Mouse (Mus musculus) macrophage (primary cell): ENCODE results near the gene Atp8a1. TPM values are rescaled to one million over a fixed set of nuclear protein-coding genes. Genes with fewer than 3 reads are reported as not detected.

ENCODE experiments used
- H3K27ac ChIP-seq: fragments of 350-480 bp; formaldehyde crosslinking; 2 replicates; pipeline ENCODE4 v1.9.0; 2021
- H3K36me3 ChIP-seq: fragments of 350-480 bp; formaldehyde crosslinking; 2 replicates; pipeline ENCODE4 v1.9.0; 2021; ENCODE audit errors: inconsistent target
- H3K4me3 ChIP-seq: fragments of 350-480 bp; formaldehyde crosslinking; 2 replicates; pipeline ENCODE4 v1.9.0; 2021; ENCODE audit errors: inconsistent target
- H3K79me2 ChIP-seq: fragments of 350-480 bp; formaldehyde crosslinking; 2 replicates; pipeline ENCODE4 v1.9.0; 2021; ENCODE audit errors: inconsistent target
- WGBS: methylation state at CpG from one replicate; pipeline ENCODE4 v1.1.7; 2026; ENCODE audit warnings: inconsistent platforms; ENCODE audit not compliant: missing documents; 5-methylcytosine and 5-hydroxymethylcytosine counted together
- polyA plus RNA-seq: library from polyadenylated mRNA; stranded (reverse); fragments of 250-400 nt; gene quantifications from 3 replicates; pipeline ENCODE4 v1.2.4, GENCODE M21; 2018; ENCODE audit warnings: inconsistent platforms

The Atp8a1 gene
- polyA plus RNA-seq, 1 experiment from 2014 or later: 43.8 TPM

- H3K4me3 ChIP-seq: no peak overlapping the region
- H3K36me3 ChIP-seq: peaks cover 41% of the 10 kb centered on the region
- no peaks in the 10 kb centered on the region for H3K79me2 ChIP-seq
- H3K27ac ChIP-seq: no peak overlapping the region
- WGBS: 98% methylated on average over 6 of the region's 6 CpGs
Observed at GRCm38 (mm10) chr5:67758126-67758525, 89.1 kb downstream of the Atp8a1 start.

- peaks cover 23% of the 10 kb centered on the region for H3K36me3 ChIP-seq
- WGBS: 34% methylated on average over 6 of the region's 6 CpGs
- no peaks in the 10 kb centered on the region for H3K79me2 ChIP-seq
- H3K4me3 ChIP-seq: no peak overlapping the region
- no peak overlapping the region for H3K27ac ChIP-seq
Observed at GRCm38 (mm10) chr5:67756138-67756537, 91.1 kb downstream of the Atp8a1 start.

DNA sequence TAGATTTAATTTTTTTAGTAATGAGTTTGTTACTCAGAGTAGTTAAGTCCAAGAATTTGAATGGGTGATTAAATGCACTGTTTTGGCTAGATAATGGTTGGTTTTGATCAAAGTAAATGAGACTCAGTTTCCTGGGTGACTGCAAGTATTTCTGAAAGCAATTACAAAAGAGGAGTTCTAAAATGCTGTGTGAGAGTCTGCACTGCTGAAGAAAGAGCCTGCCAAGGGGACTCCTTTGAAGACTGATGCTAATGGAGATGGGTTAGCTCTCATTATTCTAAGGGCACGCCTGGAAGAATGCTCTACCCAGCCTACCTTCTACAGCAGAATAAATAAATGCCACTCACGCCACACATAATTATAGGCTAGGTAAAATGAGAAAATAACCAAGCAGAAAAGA lies 94.2 kb downstream of the Atp8a1 start:
- H3K79me2 ChIP-seq: no peaks in the 10 kb centered on the region
- no peak overlapping the region for H3K4me3 ChIP-seq
- WGBS: 94% methylated on average over 2 of the region's 2 CpGs
- H3K36me3 ChIP-seq: peaks cover 33% of the 10 kb centered on the region
- no peak overlapping the region for H3K27ac ChIP-seq

DNA sequence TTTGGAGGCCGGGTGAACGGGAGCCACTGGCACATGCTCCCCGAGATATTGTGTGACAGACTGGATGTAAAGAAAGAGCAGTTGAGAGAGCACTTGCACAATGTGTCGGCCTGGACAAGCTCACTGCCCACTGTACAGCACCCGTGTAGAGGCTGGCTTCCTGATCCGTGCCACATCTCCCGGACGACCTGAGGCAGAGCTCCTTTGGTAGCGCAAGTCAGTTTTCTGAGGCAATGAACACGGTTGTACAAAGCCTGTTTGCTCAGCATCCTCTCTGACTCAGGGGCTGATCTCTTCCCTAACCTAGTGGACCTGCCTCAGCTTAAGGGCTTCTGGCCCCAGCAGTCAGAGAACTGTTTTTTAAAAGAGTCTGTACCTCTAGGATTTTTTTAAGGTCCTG lies 94.6 kb downstream of the Atp8a1 start:
- Histone ChIP-seq H3K27ac (no peak overlapping the region), H3K36me3 (peaks cover 38% of the 10 kb centered on the region), H3K79me2 (no peaks in the 10 kb centered on the region), H3K4me3 (no peak overlapping the region)
- WGBS: 95% methylated on average over 10 of the region's 10 CpGs

DNA sequence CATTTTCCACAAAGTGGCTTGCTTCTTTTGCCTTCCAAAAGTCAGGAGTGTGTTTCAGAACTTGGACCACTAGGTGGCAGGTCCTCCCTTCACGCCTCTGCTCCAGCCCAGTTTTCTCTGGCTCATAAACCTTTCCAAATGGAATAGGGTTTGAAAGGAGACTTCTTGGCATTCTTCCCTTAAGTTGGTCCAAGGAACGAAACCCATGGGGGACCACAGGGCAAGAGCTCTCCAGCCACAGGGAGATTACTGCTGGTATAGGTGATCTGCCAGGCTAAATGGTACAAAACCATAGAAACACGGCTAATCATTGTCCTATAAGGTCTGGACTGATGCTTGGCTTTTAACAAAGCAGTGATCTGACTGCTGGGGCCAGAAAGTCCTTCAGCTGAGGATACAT lies 95.2 kb downstream of the Atp8a1 start:
- no peak overlapping the region for H3K4me3 ChIP-seq
- 93% methylated on average over 3 of the region's 3 CpGs for WGBS
- H3K36me3 ChIP-seq: peaks cover 44% of the 10 kb centered on the region
- H3K27ac ChIP-seq: no peak overlapping the region
- H3K79me2 ChIP-seq: no peaks in the 10 kb centered on the region

DNA sequence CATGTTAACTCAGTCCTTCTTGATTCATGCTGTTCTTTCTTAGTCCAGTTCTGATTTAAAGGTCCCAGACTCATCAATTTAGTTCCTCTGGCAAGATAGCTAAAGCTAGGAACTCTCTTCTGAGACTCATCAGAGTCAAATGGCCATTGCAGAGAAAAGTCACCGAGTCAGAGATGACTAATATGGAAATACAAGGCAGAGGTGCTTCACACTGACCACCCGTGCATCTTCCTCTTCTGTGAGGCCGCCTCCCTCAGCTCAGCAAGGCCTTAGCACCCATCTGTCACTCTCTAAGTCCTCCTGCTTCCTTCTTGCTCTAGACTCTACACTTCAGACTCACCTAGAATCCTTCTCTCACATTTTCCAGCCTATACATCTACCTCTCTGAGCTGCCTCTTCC lies 108.0 kb downstream of the Atp8a1 start:
- Histone ChIP-seq H3K79me2 (no peaks in the 10 kb centered on the region), H3K4me3 (no peak overlapping the region), H3K27ac (no peak overlapping the region), H3K36me3 (peaks cover 44% of the 10 kb centered on the region)
- 73% methylated on average over 3 of the region's 3 CpGs for WGBS

GRCm38 (mm10) chr5:67738133-67738532 lies 109.1 kb downstream of the Atp8a1 start:
- H3K79me2 ChIP-seq: no peaks in the 10 kb centered on the region
- H3K36me3 ChIP-seq: peaks cover 33% of the 10 kb centered on the region
- 90% methylated on average over 10 of the region's 10 CpGs for WGBS
- no peak overlapping the region for H3K4me3 ChIP-seq
- H3K27ac ChIP-seq: no peak overlapping the region

DNA sequence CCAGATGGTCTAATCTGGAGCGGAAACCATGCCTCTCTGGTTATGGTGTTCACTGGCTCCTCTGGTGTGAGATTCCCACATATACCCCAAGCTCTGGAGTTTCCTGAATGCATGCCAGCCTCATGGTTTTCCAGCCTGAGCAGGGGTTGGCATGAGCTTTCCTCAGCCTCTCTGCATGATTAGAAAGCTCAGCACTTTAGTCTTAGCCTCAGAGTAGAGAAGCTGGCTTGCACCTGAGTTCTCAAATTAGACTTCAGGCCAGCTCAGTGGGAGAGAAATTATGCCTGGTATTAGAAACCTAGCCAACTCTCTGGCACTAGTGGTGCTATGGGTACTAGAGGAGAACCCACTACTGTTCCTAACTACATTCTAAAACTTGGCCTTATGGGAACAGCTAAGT lies 111.5 kb downstream of the Atp8a1 start:
- peaks cover 38% of the 10 kb centered on the region for H3K36me3 ChIP-seq
- H3K4me3 ChIP-seq: no peak overlapping the region
- no peaks in the 10 kb centered on the region for H3K79me2 ChIP-seq
- 100% methylated on average over 1 of the region's 1 CpGs for WGBS
- no peak overlapping the region for H3K27ac ChIP-seq

GRCm38 (mm10) chr5:67733551-67734258 lies 113.5 kb downstream of the Atp8a1 start:
- Histone ChIP-seq H3K4me3 (no peak overlapping the region), H3K36me3 (peaks cover 56% of the 10 kb centered on the region), H3K79me2 (no peaks in the 10 kb centered on the region), H3K27ac (no peak overlapping the region)
- WGBS: 41% methylated on average over 9 of the region's 9 CpGs

GRCm38 (mm10) chr5:67733150-67733549 lies 114.1 kb downstream of the Atp8a1 start:
- 78% methylated on average over 6 of the region's 6 CpGs for WGBS
- Histone ChIP-seq H3K36me3 (peaks cover 62% of the 10 kb centered on the region), H3K79me2 (no peaks in the 10 kb centered on the region)

GRCm38 (mm10) chr5:67727755-67728154 lies 119.5 kb downstream of the Atp8a1 start:
- Histone ChIP-seq H3K4me3 (no peak overlapping the region), H3K79me2 (no peaks in the 10 kb centered on the region), H3K27ac (no peak overlapping the region), H3K36me3 (peaks cover 69% of the 10 kb centered on the region)
- WGBS: 15% methylated on average over 2 of the region's 2 CpGs

More at GRCm38 (mm10) chr5:67733150-67733549, 114.1 kb downstream of the Atp8a1 start:
- H3K4me3 ChIP-seq: no peak overlapping the region
- no peak overlapping the region for H3K27ac ChIP-seq

DNA sequence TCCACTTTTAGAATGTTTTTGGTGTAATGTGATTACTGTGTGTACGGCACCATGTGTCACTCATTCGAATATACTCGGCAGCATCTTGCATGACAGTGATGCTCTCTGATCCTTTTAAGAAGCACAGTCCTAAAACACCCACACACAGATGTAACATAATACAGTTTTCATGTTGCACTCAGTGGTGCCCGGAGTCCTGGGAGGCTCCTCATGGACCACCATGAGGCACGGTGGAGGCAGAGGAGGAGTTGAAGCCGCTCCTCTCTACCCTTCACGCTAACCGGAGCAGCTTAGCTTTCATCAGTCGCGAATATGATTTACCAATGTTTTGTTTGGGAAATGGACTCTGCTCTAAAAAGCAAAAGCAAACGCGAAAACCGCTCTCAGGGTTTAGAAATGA lies 120.4 kb downstream of the Atp8a1 start:
- Histone ChIP-seq H3K4me3 (no peak overlapping the region), H3K79me2 (no peaks in the 10 kb centered on the region), H3K36me3 (peaks cover 65% of the 10 kb centered on the region), H3K27ac (no peak overlapping the region)
- WGBS: 97% methylated on average over 13 of the region's 13 CpGs

- 97% methylated on average over 7 of the region's 7 CpGs for WGBS
- H3K79me2 ChIP-seq: no peaks in the 10 kb centered on the region
Observed at GRCm38 (mm10) chr5:67701641-67702040, 145.6 kb downstream of the Atp8a1 start.

GRCm38 (mm10) chr5:67699418-67699817 lies 147.8 kb downstream of the Atp8a1 start:
- 100% methylated on average over 1 of the region's 1 CpGs for WGBS
- H3K36me3 ChIP-seq: peaks cover 53% of the 10 kb centered on the region
- H3K79me2 ChIP-seq: no peaks in the 10 kb centered on the region
- no peak overlapping the region for H3K27ac ChIP-seq
- H3K4me3 ChIP-seq: no peak overlapping the region

More at GRCm38 (mm10) chr5:67701641-67702040, 145.6 kb downstream of the Atp8a1 start:
- Histone ChIP-seq H3K36me3 (peaks cover 65% of the 10 kb centered on the region), H3K27ac (no peak overlapping the region), H3K4me3 (no peak overlapping the region)

DNA sequence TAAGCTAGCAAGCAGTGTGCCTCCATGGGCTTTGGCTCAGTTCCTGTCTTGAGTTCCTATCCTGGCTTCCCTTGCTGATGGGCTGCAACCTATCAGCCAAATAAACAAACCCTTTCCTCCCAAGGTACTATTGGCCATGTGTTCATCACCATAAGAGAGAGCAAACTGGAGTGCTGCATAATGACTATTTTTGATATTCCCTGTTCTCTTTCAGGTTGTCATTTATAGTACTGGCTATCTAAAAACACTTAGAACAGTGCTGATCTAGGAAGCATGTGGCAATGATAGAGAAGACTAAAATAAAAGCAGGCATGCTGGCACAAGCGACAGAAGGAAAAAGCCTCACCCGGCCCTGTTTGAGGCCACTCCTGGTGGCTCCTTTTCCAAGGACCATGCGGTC lies 149.1 kb downstream of the Atp8a1 start:
- no peak overlapping the region for H3K27ac ChIP-seq
- no peak overlapping the region for H3K4me3 ChIP-seq
- no peaks in the 10 kb centered on the region for H3K79me2 ChIP-seq
- 85% methylated on average over 3 of the region's 3 CpGs for WGBS
- peaks cover 44% of the 10 kb centered on the region for H3K36me3 ChIP-seq
